Mouse (Mus musculus) liver, embryonic 14.5 days (tissue): ENCODE measurements at regions not wholly inside any gene's neighbourhood (a gene's known extent, or its start where the extent isn't known, plus 50 kb on each side); places are given as distances from the start of the nearest gene placed in this dataset.

Experiments used
- CTCF ChIP-seq: IDR thresholded peaks from 2 replicates; pipeline ENCODE4 v1.5.1; 2016; ENCODE audit warnings: antibody characterized with exemption, low read depth, control low read depth
- EP300 ChIP-seq: IDR thresholded peaks from 2 replicates; pipeline ENCODE4 v1.6.1; 2016; ENCODE audit warnings: antibody characterized with exemption, low read depth

DNA sequence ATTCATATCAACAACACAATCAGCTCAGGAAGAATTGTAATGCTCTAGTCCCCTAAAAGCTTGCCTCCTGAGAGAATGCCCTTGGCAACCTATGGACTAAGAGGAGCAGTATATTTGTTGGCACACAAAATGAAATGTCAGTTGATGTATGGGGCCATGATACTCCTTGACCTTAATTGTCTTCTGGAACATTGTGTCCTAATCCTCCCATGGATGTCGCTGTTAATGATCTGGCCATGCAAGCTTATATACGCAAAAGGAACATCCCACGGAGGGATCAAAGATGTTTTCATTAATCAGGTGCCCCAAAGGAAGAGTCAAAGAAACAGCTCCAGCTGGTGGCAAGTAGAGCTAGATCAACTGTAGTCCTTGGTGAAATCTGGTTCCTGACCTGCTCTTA lies 178.0 kb downstream of the Mid1ip1 start:
- TF ChIP-seq CTCF (no peak), EP300 (no peak)
